Mouse (Mus musculus): ENCODE data around the gene Creb3l4. TPM values are rescaled to one million over a fixed set of nuclear protein-coding genes. Genes with fewer than 3 reads are reported as not detected.

Gene Creb3l4
- total and polyA plus RNA-seq, 3 experiments, result 0.21 to 0.89 (median 0.59) TPM

DNA sequence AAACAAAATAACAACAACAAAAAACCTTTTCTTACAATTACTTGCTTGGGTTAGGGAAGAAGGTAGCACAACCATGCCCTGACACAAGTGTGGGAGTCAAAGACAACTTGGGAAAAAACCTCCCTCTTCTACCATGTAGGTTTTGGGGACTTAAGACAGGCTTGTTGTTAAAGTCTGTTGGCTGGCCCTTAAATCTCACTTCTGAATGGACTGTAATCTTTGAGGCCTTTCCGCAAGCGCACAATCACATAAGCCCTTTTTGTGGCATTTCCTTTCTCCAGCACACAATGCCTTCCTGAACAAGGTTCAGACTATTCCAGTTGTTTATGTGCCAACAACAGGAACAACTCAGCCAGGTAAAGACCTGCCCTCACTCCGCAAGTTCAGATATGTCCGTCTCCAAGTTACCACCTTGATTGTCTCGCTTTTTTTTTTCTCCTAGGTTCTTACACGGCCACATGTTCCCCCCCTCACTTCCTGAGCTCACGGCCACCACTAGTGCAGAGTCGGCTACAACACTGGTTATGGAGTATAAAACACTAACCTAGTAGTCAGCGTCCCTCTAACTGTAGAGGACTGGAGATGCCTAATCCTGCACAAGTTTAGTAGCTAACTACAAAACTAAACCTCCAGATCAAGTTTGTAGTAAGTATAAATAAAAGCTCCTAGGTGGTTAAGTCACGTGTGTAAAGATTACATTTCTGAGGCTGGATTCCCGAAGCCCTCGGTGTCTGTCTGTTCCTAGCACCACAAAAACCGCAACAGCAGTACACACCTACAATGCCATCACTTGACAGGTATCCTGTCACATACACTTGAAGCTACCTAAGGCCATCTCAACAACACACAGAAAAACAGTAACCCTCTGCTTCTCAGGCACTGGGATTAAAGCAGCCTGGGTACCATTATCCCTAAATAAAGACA is 31.6 kb downstream of the Creb3l4 start:
- no peak for TF ChIP-seq HCFC1 (IDR thresholded peaks at IDR 0.05; ENCODE audit: low read depth, low read length)
- TF ChIP-seq POLR2AphosphoS2 (IDR thresholded peaks at IDR 0.05; ENCODE audit: low read depth, low read length), result 0 out of 2 replicates have a peak, but pooled peaks have one; percentile 38
- H3K4me1 ChIP-seq (ENCODE audit: control insufficient read depth in 1 of 2, insufficient read depth in 2 of 2), result peaks cover 3 to 38% of the 10 kb centered on the region in 2 experiments; a peak in 3 of 4 replicates
- DNase-seq (ENCODE audit: extremely low read depth), result no peak
- no peaks in the 10 kb centered on the region for H3K9me3 ChIP-seq (replicated peaks; ENCODE audit: low read length)
- H3K79me2 ChIP-seq (replicated peaks; ENCODE audit: control insufficient read depth, extremely low read depth, insufficient read depth, poor library complexity, severe bottlenecking), result peaks cover 35% of the 10 kb centered on the region
- in situ Hi-C loops (cut with MboI; ENCODE audit: low pct_ligation_motif_present, low pct_unique_long_range_greater_than_20kb, low sequenced_read_pairs), result no loop called here
- peak overlapping the region; percentile 69 to 96 (median 74) for H3K4me3 ChIP-seq (replicated peaks in 1 of 3; ENCODE audit: low read depth in 2 of 3, low read length in 2 of 3, poor library complexity in 1 of 3)
- H3K9ac ChIP-seq (ENCODE audit: insufficient read depth, low read depth), result peak overlapping the region; percentile 94
- dilution Hi-C loops (cut with MboI; ENCODE audit: extremely low pct_ligation_motif_present, extremely low pct_unique_long_range_greater_than_20kb, low sequenced_read_pairs), result no loop called here
- H3K27ac ChIP-seq (ENCODE audit: insufficient read depth, low read depth), result peak overlapping the region; percentile 37; the same call in 1 of the 2 replicates
- H3K27me3 ChIP-seq (replicated peaks), result no peaks in the 10 kb centered on the region
- peaks cover 38 to 57% of the 10 kb centered on the region in 2 experiments for H3K36me3 ChIP-seq (replicated peaks in 1 of 2; ENCODE audit: control insufficient read depth in 1 of 2, insufficient read depth in 1 of 2, low read length in 1 of 2)
- peak overlapping the region; percentile 96 for H3K4me2 ChIP-seq (ENCODE audit: insufficient read depth, low read depth, poor library complexity, severe bottlenecking)

DNA sequence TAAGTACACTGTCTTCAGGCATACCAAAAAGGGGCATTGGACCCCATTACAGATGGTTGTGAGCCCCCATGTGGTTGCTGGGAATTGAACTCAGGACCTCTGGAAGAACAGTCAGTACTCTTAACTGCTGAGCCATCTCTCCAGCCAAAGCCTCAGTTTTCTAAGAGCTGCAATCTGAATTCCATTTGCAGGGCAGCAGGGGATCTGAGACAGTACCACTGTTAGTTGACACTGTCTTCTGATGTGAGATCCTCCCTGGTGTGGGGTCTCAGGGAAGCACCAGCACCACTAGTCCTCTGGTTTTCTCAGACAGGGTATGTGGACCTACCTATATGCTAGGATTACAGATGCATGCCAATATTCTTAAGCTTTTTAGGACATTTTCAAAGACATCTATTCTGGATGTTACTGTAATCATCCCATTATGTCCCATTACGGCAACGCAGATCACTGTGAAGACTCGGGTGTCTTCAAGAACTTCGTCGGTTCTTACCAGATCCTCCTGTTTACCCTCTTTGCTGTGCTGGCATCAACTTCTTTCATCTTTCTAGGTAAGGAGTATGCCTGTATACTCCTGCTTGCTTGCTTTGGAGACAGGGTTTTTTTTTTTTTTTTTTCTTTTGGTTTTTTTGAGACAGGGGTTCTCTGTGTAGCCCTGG is 33.3 kb downstream of the Creb3l4 start:
- 0 out of 2 replicates have a peak overlapping the region, but pooled peaks have one; percentile 35 for H3K9ac ChIP-seq (ENCODE audit: insufficient read depth, low read depth)
- no peak overlapping the region for H3K27ac ChIP-seq (ENCODE audit: insufficient read depth, low read depth)
- H3K36me3 ChIP-seq (replicated peaks in 1 of 2; ENCODE audit: control insufficient read depth in 1 of 2, insufficient read depth in 1 of 2, low read length in 1 of 2), result peaks cover 38 to 65% of the 10 kb centered on the region in 2 experiments
- peaks cover 3 to 38% of the 10 kb centered on the region in 2 experiments; a peak in 3 of 4 replicates for H3K4me1 ChIP-seq (ENCODE audit: control insufficient read depth in 1 of 2, insufficient read depth in 2 of 2)
- dilution Hi-C loops (cut with MboI; ENCODE audit: extremely low pct_ligation_motif_present, extremely low pct_unique_long_range_greater_than_20kb, low sequenced_read_pairs), result no loop called here
- no peaks in the 10 kb centered on the region for H3K27me3 ChIP-seq (replicated peaks)
- TF ChIP-seq ZMIZ1 (IDR thresholded peaks at IDR 0.05; ENCODE audit: low read depth, low read length), result 0 out of 2 replicates have a peak, but pooled peaks have one; percentile 1
- TF ChIP-seq MAZ (IDR thresholded peaks at IDR 0.05; ENCODE audit: low read depth, low read length), result no peak
- TF ChIP-seq JUND (conservative IDR thresholded peaks at IDR 0.05; ENCODE audit: low read depth, low read length), result no peak
- TF ChIP-seq POLR2A (IDR thresholded peaks at IDR 0.05; ENCODE audit: low read depth, low read length), result peak; percentile 29; the same call in 1 of the 2 replicates
- TF ChIP-seq ZC3H11A (IDR thresholded peaks at IDR 0.05; ENCODE audit: low read depth, low read length), result no peak
- no peak for TF ChIP-seq TBP (conservative IDR thresholded peaks at IDR 0.05; ENCODE audit: low read depth, low read length)
- TF ChIP-seq GABPA (IDR thresholded peaks at IDR 0.05; ENCODE audit: insufficient replicate concordance, low read depth, low read length), result no peak
- peak; percentile 53 for TF ChIP-seq POLR2AphosphoS2 (IDR thresholded peaks at IDR 0.05; ENCODE audit: low read depth, low read length)
- TF ChIP-seq TCF12 (IDR thresholded peaks at IDR 0.05; ENCODE audit: low read depth, low read length), result no peak
- H3K4me3 ChIP-seq (replicated peaks in 1 of 3; ENCODE audit: low read depth in 2 of 3, low read length in 2 of 3, poor library complexity in 1 of 3), result no peak overlapping the region
- H3K79me2 ChIP-seq (replicated peaks; ENCODE audit: control insufficient read depth, extremely low read depth, insufficient read depth, poor library complexity, severe bottlenecking), result peaks cover 35% of the 10 kb centered on the region
- H3K4me2 ChIP-seq (ENCODE audit: insufficient read depth, low read depth, poor library complexity, severe bottlenecking), result no peak overlapping the region
- H3K9me3 ChIP-seq (replicated peaks; ENCODE audit: low read length), result no peaks in the 10 kb centered on the region
- in situ Hi-C loops (cut with MboI; ENCODE audit: low pct_ligation_motif_present, low pct_unique_long_range_greater_than_20kb, low sequenced_read_pairs), result no loop called here
- DNase-seq (ENCODE audit: extremely low read depth), result no peak
